Comparison of ENCODE assay signal across 13 mouse cellular contexts in genomic region chr7:112300141-112300540, GRCm38 (mm10).
DNase-seq lines count a peak whose midpoint lies in the region; ATAC-seq and TF ChIP-seq lines count a peak whose summit lies in the region.
"Had no signal": no experiment of that assay in that cellular context is flagged by ENCODE, and none has a peak within 500 bp of the region (broad histone marks: within the 10 kb centered on the region; RNA-seq: fewer than 3 reads in every experiment).

No protein-coding gene starts in this region.

- no peak overlapping the region for H3K4me2 ChIP-seq in kidney, embryonic 14.5 days (replicated peaks; ENCODE audit: low read depth, low read length)
- H3K4me2 ChIP-seq in lung, postnatal 0 days (replicated peaks; ENCODE audit: low read depth, low read length), result no peak overlapping the region
- H3K4me2 ChIP-seq: neural tube, embryonic 15.5 days had no signal

- H3K27ac ChIP-seq in kidney, embryonic 14.5 days (ENCODE audit: low read depth, low read length), result peak overlapping the region; percentile 37; the same call in 1 of the 2 replicates
- H3K27ac ChIP-seq in lung, postnatal 0 days (ENCODE audit: low read length), result peak overlapping the region; percentile 55
- H3K27ac ChIP-seq: forebrain, embryonic 10.5 days; neural tube, embryonic 15.5 days had no signal

- no peaks in the 10 kb centered on the region for H3K9me3 ChIP-seq in kidney, embryonic 14.5 days (ENCODE audit: control insufficient read depth, low read length)
- no peaks in the 10 kb centered on the region for H3K9me3 ChIP-seq in lung, postnatal 0 days (ENCODE audit: low read length)
- H3K9me3 ChIP-seq: forebrain, embryonic 10.5 days; neural tube, embryonic 15.5 days had no signal

- TF ChIP-seq CTCF in lung, postnatal 0 days (IDR thresholded peaks at IDR 0.05), result no peak

- no peak for TF ChIP-seq EP300 in lung, postnatal 0 days (IDR thresholded peaks at IDR 0.05)

- DNase-seq in cerebellum, adult 11-12 months, result peak; percentile 80
- no peak for DNase-seq in kidney, adult 8-10 months
- DNase-seq in lung, postnatal 0 days (ENCODE audit: low spot score), result no peak
- DNase-seq in lung, adult 18-20 months, result no peak
- DNase-seq in embryo, embryonic 9.5 days (ENCODE audit: extremely low spot score), result no peak
- DNase-seq: adrenal gland, adult 8-10 months; layer of hippocampus, adult 9-11 months had no signal

- H3K4me3 ChIP-seq in kidney, embryonic 14.5 days (ENCODE audit: low read length), result no peak overlapping the region
- H3K4me3 ChIP-seq in lung, postnatal 0 days (ENCODE audit: low read depth, low read length), result no peak overlapping the region
- H3K4me3 ChIP-seq: forebrain, embryonic 10.5 days; neural tube, embryonic 15.5 days had no signal

- no peaks in the 10 kb centered on the region for H3K36me3 ChIP-seq in kidney, embryonic 14.5 days (ENCODE audit: control insufficient read depth, insufficient read depth, low read length)
- H3K36me3 ChIP-seq in lung, postnatal 0 days (ENCODE audit: insufficient read depth, low read length), result no peaks in the 10 kb centered on the region
- H3K36me3 ChIP-seq: forebrain, embryonic 10.5 days; neural tube, embryonic 15.5 days had no signal

- no peak for ATAC-seq in cerebellum, adult (ENCODE audit: insufficient number of reproducible peaks, low FRiP score, low TSS enrichment)
- no peak for ATAC-seq in kidney, embryonic 14.5 days (ENCODE audit: low FRiP score, low TSS enrichment)
- ATAC-seq in lung, postnatal 0 days, result no peak
- ATAC-seq in CD4-positive, CD25-positive, alpha-beta regulatory T cell, adult 4 months, result no peak
- ATAC-seq: intestine, postnatal 0 days had no signal

- no peak overlapping the region for H3K9ac ChIP-seq in kidney, embryonic 14.5 days (ENCODE audit: low read depth, low read length)
- no peak overlapping the region for H3K9ac ChIP-seq in lung, postnatal 0 days (replicated peaks; ENCODE audit: low read depth)
- H3K9ac ChIP-seq: neural tube, embryonic 15.5 days had no signal

- no peaks in the 10 kb centered on the region for H3K27me3 ChIP-seq in kidney, embryonic 14.5 days (ENCODE audit: control insufficient read depth, insufficient read depth, low read length)
- H3K27me3 ChIP-seq in lung, postnatal 0 days (replicated peaks; ENCODE audit: insufficient read depth, low read length), result no peaks in the 10 kb centered on the region
- H3K27me3 ChIP-seq: neural tube, embryonic 15.5 days had no signal

- peaks cover 35% of the 10 kb centered on the region for H3K4me1 ChIP-seq in kidney, embryonic 14.5 days (ENCODE audit: control insufficient read depth, insufficient read depth, low read length)
- H3K4me1 ChIP-seq in lung, postnatal 0 days (ENCODE audit: insufficient read depth, low read depth, low read length), result peaks cover 26% of the 10 kb centered on the region

- whole genome bisulfite sequencing in kidney, embryonic 14.5 days, result 21% methylated on average over 5 of the region's 5 CpGs
- WGBS in lung, postnatal 0 days, result 23% methylated on average over 5 of the region's 5 CpGs
